Mouse (Mus musculus): ENCODE measurements at regions not wholly inside any gene's neighbourhood (a gene's known extent, or its start where the extent isn't known, plus 50 kb on each side); places are given as distances from the start of the nearest gene placed in this dataset.

- DNase-seq (ENCODE audit: low spot score in 2 of 2) = no peak
These were observed 55.9 kb downstream of the Hdgfl1 start for GRCm38 (mm10) chr13:26714056-26714455.

- DNase-seq (ENCODE audit: low spot score in 2 of 2) = no peak
These were observed 70.8 kb downstream of the Hdgfl1 start for GRCm38 (mm10) chr13:26699062-26699684.

GRCm38 (mm10) chr13:26659471-26659870 lies 110.5 kb downstream of the Hdgfl1 start:
- no peak for DNase-seq (ENCODE audit: low spot score in 2 of 2)

GRCm38 (mm10) chr13:26657010-26657611 lies 112.9 kb downstream of the Hdgfl1 start:
- peak; percentile 32 to 85 for DNase-seq (ENCODE audit: low spot score in 2 of 2)

Data from cerebellum, postnatal 4 days (tissue).